Mouse (Mus musculus) limb, embryonic 11.5 days (tissue): ENCODE data around the gene Fancc. TPM values are rescaled to one million over a fixed set of nuclear protein-coding genes. Genes with fewer than 3 reads are reported as not detected.

ENCODE experiments used
- ATAC-seq: fragments of 200-750 bp; cut with Nextera tagmentation; 2 replicates; pipeline ENCODE4 v1.8.0; 2017; ENCODE audit warnings: low read depth; ENCODE audit not compliant: insufficient number of reproducible peaks, low FRiP score, low TSS enrichment
- DNase-seq: peaks from one replicate; pipeline ENCODE4 v3.0.0-alpha.2; 2015; ENCODE audit warnings: low spot score
- H3K27ac ChIP-seq: fragments of 300-500 bp; sonication (generic); replicated peaks from 2 replicates; pipeline ENCODE4 v1.5.1; 2014; ENCODE audit warnings: low read depth, mild to moderate bottlenecking, low read length
- H3K27me3 ChIP-seq: fragments of 300-500 bp; sonication (generic); 2 replicates; pipeline ENCODE4 v1.6.1; 2014; ENCODE audit warnings: mild to moderate bottlenecking, low read length, mixed read lengths; ENCODE audit not compliant: control insufficient read depth, insufficient read depth
- H3K36me3 ChIP-seq: fragments of 300-500 bp; sonication (generic); 2 replicates; pipeline ENCODE4 v1.6.1; 2014; ENCODE audit warnings: mild to moderate bottlenecking, low read length, moderate library complexity, mixed read lengths; ENCODE audit not compliant: control insufficient read depth, insufficient read depth
- H3K4me1 ChIP-seq: fragments of 300-500 bp; sonication (generic); 2 replicates; pipeline ENCODE4 v1.6.1; 2014; ENCODE audit warnings: low read length, mixed read lengths; ENCODE audit not compliant: control insufficient read depth, insufficient read depth
- H3K4me2 ChIP-seq: fragments of 300-500 bp; sonication (generic); 2 replicates; pipeline ENCODE4 v1.6.1; 2014; ENCODE audit warnings: low read depth, mild to moderate bottlenecking, moderate library complexity; ENCODE audit not compliant: severe bottlenecking
- H3K4me3 ChIP-seq: fragments of 300-500 bp; sonication (generic); 2 replicates; pipeline ENCODE4 v1.5.1; 2014; ENCODE audit warnings: low read depth, low read length
- H3K9ac ChIP-seq: fragments of 300-500 bp; sonication (generic); 2 replicates; pipeline ENCODE4 v1.6.1; 2014; ENCODE audit warnings: mild to moderate bottlenecking, low read length
- H3K9me3 ChIP-seq: fragments of 300-500 bp; sonication (generic); 2 replicates; pipeline ENCODE4 v1.6.1; 2016; ENCODE audit warnings: low read length; ENCODE audit not compliant: control insufficient read depth
- WGBS: fragments of 180-500 bp; shearing (Covaris S2); extraction: QIAGEN DNeasy Blood & Tissue Kit; methylation state at CpG from one replicate; pipeline ENCODE4 v1.1.7; 2014; 5-methylcytosine and 5-hydroxymethylcytosine counted together
- polyA plus RNA-seq: library from polyadenylated mRNA; unstranded; fragments of >200 nt; fragmentation: Nextera tagmentation; extraction: Ambion mirVana; gene quantifications from 2 replicates; pipeline ENCODE4 v1.2.1, GENCODE M21; 2014

The Fancc gene
- polyA plus RNA-seq, 1 experiment from 2014 or later, result 25.5 TPM

GRCm38 (mm10) chr13:63272602-63273229 lies 224.4 kb downstream of the Fancc start:
- Histone ChIP-seq H3K4me3 (peak overlapping the region; percentile 32), H3K9ac (peak overlapping the region; percentile 49), H3K9me3 (no peaks in the 10 kb centered on the region), H3K4me2 (peak overlapping the region; percentile 57), H3K27ac (peak overlapping the region; percentile 61), H3K4me1 (peaks cover 44% of the 10 kb centered on the region), H3K27me3 (no peaks in the 10 kb centered on the region), H3K36me3 (no peaks in the 10 kb centered on the region)
- DNase-seq (peak; percentile 70), ATAC-seq (peak; percentile 74)
- 1% methylated on average over 27 of the region's 27 CpGs for WGBS

GRCm38 (mm10) chr13:63272017-63272601 lies 225.0 kb downstream of the Fancc start:
- no peak for DNase-seq
- Histone ChIP-seq H3K4me2 (peak overlapping the region; percentile 57), H3K9ac (peak overlapping the region; percentile 49), H3K4me3 (peak overlapping the region; percentile 32), H3K27ac (peak overlapping the region; percentile 61), H3K27me3 (no peaks in the 10 kb centered on the region), H3K4me1 (peaks cover 40% of the 10 kb centered on the region), H3K9me3 (no peaks in the 10 kb centered on the region), H3K36me3 (no peaks in the 10 kb centered on the region)
- no peak; the same call in 1 of the 2 replicates for ATAC-seq
- 8% methylated on average over 16 of the region's 16 CpGs for WGBS

DNA sequence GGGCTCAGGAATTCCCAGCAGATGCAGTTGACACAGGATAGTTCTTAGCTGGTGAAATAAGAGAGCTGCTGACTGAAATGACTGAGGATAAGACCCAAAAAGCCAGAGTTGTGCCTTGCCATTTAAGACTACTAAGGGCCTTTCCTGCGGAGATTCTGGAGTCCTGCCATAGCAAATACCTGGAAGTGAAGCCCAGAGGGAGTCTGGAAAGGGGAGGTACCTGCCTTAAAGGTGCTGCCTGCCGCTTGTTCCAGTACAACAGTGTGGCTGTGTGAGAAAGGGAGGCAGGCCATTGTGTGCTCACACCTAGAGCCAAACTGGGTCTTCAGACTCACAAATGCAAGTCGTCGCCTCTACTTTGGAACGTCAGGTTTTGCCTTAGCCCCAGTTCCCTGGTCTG lies 226.9 kb downstream of the Fancc start:
- WGBS, result 38% methylated on average over 5 of the region's 5 CpGs
- no peak overlapping the region for H3K9ac ChIP-seq
- peaks cover 41% of the 10 kb centered on the region for H3K4me1 ChIP-seq
- no peaks in the 10 kb centered on the region for H3K36me3 ChIP-seq
- ATAC-seq (no peak), DNase-seq (no peak)
- no peaks in the 10 kb centered on the region for H3K9me3 ChIP-seq
- no peak overlapping the region for H3K4me2 ChIP-seq
- H3K4me3 ChIP-seq, result no peak overlapping the region
- no peak overlapping the region for H3K27ac ChIP-seq
- no peaks in the 10 kb centered on the region for H3K27me3 ChIP-seq

DNA sequence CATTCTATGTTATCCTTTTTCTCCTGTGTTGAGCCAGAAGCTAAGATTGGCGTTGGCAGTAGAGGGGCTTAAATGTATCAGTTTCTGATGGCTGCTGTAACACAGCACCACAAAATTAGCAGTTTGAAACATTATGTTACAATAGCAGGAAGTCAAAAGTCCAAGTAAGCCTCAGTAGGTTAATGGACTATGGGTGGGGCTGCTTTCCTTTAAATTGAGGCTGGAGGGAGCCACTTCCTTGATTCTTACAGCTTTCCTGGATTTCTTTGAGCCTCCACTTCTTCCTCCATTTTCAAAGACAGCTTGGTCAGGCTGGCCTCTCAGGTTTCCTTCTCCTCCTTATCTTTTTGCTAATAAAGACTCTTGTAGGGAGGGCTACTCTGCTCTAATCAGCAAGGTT lies 228.3 kb downstream of the Fancc start:
- H3K9ac ChIP-seq, result no peak overlapping the region
- peaks cover 30% of the 10 kb centered on the region for H3K4me1 ChIP-seq
- ATAC-seq (no peak), DNase-seq (no peak)
- H3K27me3 ChIP-seq, result no peaks in the 10 kb centered on the region
- no peak overlapping the region for H3K4me3 ChIP-seq
- WGBS, result 57% methylated on average over 1 of the region's 1 CpGs
- H3K9me3 ChIP-seq, result no peaks in the 10 kb centered on the region
- H3K27ac ChIP-seq, result peak overlapping the region; percentile 4; the same call in 1 of the 2 replicates
- H3K36me3 ChIP-seq, result no peaks in the 10 kb centered on the region
- H3K4me2 ChIP-seq, result no peak overlapping the region

- no peak for DNase-seq
- Histone ChIP-seq H3K4me1 (peaks cover 29% of the 10 kb centered on the region), H3K4me2 (no peak overlapping the region), H3K27ac (peak overlapping the region; percentile 4; the same call in 1 of the 2 replicates), H3K4me3 (no peak overlapping the region), H3K36me3 (no peaks in the 10 kb centered on the region), H3K27me3 (no peaks in the 10 kb centered on the region), H3K9ac (no peak overlapping the region), H3K9me3 (no peaks in the 10 kb centered on the region)
- WGBS, result 16% methylated on average over 4 of the region's 4 CpGs
- no peak for ATAC-seq
These were observed 228.7 kb downstream of the Fancc start for GRCm38 (mm10) chr13:63268371-63268770.

GRCm38 (mm10) chr13:63262168-63262957 lies 234.7 kb downstream of the Fancc start:
- WGBS, result 77% methylated on average over 1 of the region's 1 CpGs
- no peaks in the 10 kb centered on the region for H3K9me3 ChIP-seq
- no peaks in the 10 kb centered on the region for H3K36me3 ChIP-seq
- no peak overlapping the region for H3K27ac ChIP-seq
- DNase-seq (no peak), ATAC-seq (no peak)
- no peak overlapping the region for H3K4me2 ChIP-seq
- no peaks in the 10 kb centered on the region for H3K27me3 ChIP-seq
- H3K9ac ChIP-seq, result no peak overlapping the region
- peaks cover 31% of the 10 kb centered on the region for H3K4me1 ChIP-seq
- H3K4me3 ChIP-seq, result no peak overlapping the region

DNA sequence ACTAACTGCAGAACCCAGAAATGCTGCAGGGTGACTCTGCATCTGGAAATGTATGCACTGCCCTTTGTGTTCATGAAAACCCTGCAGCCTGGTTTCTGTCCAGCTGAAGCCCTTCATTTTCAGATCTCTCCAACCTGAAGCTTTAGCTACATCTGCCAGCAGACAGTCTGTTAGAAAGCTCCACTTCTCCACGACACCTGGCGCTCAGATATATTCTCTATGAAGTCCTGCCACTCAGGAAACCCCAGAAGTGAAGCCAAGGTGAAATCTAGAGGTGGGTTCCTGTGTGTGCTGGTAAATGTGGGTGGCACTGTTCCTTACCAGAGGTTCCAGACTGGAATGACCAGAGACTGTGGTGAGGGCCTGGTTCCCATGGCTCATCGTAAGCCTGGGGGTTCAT lies 235.4 kb downstream of the Fancc start:
- Histone ChIP-seq H3K4me2 (no peak overlapping the region), H3K9ac (no peak overlapping the region), H3K4me1 (peaks cover 28% of the 10 kb centered on the region), H3K36me3 (peaks cover 5% of the 10 kb centered on the region; the same call in 1 of the 2 replicates), H3K4me3 (no peak overlapping the region), H3K9me3 (no peaks in the 10 kb centered on the region), H3K27me3 (no peaks in the 10 kb centered on the region), H3K27ac (no peak overlapping the region)
- ATAC-seq, result no peak
- no peak for DNase-seq
- WGBS, result 98% methylated on average over 3 of the region's 3 CpGs

DNA sequence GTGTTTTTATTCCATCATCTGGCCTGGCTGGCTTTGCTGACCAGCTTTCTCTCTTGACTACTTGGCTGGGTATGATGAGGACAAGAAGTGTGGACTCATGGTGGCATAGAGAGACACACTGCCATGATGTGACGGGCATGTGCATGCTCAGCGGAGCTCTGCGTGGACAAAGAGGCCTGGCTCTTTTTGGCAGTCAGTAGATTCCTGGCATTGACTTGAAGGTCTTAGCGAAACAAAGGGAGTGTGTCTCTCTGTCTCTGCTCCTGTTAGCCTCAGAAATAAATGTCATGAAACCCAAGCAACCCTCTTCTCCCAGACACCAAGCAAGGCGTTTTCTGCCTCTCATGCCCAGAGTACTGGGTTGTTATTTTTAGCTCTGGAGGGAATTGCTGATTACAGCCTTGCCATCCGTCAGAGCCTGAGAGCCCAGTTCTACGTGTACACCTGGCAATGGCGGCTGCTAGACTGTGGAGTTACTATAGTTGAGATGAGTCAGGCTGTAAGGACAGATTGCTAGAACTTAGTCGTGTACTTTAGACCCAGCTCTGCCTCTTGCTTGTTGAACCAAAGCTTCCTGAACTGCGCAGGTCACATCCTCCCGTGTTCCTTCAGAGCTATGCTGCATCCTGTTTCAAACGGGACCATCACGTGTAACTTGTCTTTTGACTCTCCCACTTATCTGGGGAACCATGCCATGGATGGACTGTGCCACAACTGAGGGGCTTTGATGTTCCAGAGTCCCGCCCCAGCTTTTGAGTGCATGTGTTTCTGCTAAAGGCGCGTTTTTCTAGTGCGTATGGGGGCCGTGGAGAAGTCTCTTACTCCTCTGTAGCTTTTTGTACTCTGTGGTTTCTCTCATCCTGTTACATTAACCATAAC lies 236.1 kb downstream of the Fancc start:
- Histone ChIP-seq H3K9me3 (no peaks in the 10 kb centered on the region), H3K36me3 (peaks cover 5% of the 10 kb centered on the region; the same call in 1 of the 2 replicates), H3K27me3 (no peaks in the 10 kb centered on the region), H3K4me3 (no peak overlapping the region), H3K4me2 (no peak overlapping the region), H3K9ac (no peak overlapping the region), H3K27ac (peak overlapping the region; percentile 32; the same call in 1 of the 2 replicates), H3K4me1 (peaks cover 28% of the 10 kb centered on the region)
- no peak for ATAC-seq
- 68% methylated on average over 18 of the region's 18 CpGs for WGBS
- no peak for DNase-seq
